Mouse (Mus musculus) urinary bladder, postnatal 14 days (tissue): ENCODE results near the gene Nudt16l1.

ENCODE experiments used
- DNase-seq: peaks from one replicate; pipeline ENCODE4 v3.0.0; 2021; ENCODE audit warnings: low spot score

The Nudt16l1 gene

DNA sequence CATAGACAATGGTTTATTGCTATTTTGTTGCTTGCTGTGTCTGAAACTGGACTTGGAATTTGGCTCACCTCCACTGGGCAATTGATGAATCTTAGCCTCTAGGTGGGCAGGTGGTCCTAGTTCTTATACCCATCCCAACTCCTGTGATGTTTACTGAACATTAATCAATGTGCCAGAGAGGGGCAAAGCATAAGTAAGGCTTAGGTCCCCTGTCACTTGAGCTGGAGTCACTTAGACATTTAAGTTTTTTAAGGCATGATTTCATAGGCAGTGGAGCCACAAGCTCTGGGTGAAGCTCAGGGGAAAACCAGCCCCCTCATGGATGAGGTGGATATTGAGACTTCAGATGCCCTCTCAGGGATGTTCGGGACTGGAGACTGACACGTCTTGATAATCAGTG, at the start of gene Nudt16l1:
Gene Nudt16l1 (plus strand): TSS at position 301 of the 400 bp plus-strand sequence.
- no peak for DNase-seq

DNA sequence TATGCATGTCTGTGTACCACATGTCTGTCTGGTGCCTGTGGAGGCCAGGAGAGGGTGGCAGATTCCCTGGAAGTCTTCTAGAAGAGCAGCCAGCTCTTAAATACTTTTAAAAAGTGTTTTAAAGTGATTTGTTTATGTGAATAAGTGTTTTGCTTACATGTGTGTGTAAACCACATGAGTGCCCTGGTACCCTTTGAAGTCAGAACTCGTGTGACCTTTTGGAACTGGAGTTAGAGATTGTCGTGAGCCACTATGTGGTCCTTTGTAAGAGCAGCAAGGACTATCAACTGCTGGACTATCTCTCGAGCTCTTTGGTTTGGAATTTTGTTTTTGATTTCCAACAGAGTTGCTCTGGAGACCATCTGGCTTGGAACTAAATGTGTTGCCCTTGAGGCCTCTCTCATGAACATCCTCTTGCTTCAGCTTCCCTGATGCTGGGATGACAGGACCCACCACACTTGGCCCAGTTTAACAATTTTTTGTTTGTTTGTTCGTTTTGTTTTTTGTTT, 48.3 kb upstream of the Nudt16l1 start:
- no peak for DNase-seq

DNA sequence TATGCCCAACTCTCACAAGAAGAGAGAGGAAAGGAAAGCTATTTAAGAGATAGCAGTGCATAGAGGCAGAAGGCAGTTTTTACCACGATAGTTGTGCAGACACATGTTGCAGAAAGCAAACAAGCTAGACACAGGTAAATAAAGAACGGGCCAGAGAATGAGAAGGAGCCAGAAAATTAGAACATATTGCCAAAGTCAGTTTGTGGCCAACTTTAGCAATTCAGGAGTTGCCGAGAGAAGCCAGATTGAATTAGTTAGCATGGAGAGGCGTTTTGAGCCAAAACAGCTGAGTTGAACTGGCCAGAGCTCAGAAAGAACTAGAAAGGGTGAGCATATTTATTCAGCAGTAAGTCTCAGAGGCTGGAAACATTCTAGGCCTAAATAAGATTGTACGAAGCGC, 46.4 kb upstream of the Nudt16l1 start:
- DNase-seq, result no peak

DNA sequence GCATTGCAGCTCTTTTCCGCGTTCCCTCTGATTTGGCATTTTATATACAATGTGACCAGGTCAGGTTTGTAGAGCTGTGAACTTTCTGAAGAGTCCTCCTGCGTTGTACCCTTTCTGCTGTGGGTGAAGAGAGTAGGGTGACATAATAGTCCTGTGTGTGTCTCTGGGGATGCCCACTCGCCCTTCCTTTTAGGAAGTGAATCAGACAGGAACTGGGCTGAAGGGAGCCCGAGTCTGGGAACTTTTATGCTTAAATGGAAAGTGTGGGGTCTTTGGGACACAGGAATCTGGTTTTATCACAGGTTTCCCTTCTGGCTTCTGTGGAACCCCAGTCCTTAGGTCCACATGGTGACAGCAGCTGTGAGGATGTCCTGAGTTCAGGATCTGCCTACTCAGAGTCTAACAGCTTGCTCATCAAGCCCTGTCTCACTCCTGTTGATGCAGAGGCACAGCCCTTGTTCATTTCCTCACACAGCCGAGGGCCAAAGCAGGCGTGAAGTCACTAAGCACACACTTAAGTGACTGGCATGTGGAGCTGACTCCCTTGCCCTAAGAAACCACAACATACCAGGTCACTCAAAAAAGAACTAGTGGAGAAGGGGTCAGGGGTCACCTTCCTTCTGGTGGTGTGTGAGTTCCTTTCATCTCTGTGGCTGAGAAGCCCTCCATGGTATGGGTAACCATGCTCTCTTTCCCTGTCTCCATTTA, 44.2 kb upstream of the Nudt16l1 start:
- DNase-seq, result no peak

DNA sequence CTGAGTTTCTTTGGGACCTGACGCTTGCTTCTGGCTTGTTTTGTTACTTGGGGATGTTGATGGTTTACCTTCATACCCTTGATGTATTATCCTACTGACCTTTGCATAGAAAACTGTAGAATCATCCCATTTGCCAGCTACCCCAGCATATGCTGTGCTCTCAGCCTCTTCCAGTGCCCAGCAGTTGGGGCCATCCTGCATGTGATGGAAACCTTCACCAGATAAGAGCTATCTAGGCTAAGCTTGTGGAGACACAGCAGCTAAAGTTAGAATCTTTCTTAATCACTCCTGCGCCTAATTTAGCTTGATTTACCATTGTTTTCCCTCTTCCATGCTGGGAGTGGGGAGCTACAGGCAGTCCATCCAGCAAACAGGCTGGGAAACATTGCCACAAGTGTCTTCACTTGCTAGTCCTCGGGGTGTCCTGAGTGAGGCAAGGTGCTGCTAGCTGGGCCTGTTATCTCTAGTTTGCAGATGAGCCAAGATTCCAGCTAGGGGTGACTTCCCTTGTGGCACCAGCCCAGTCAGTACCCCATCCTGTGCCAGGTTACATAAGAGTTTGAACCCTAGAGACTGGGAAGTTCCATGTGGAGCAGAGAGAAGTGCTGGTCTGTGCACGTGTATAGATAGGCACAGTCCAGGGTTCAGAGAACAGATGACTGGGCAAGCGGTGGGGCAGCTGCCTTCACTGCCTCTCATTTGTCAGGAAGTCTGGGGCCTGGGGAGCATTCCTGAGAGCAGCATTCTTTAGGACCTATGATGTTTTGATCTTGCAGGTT, 42.1 kb upstream of the Nudt16l1 start:
- DNase-seq, result no peak

DNA sequence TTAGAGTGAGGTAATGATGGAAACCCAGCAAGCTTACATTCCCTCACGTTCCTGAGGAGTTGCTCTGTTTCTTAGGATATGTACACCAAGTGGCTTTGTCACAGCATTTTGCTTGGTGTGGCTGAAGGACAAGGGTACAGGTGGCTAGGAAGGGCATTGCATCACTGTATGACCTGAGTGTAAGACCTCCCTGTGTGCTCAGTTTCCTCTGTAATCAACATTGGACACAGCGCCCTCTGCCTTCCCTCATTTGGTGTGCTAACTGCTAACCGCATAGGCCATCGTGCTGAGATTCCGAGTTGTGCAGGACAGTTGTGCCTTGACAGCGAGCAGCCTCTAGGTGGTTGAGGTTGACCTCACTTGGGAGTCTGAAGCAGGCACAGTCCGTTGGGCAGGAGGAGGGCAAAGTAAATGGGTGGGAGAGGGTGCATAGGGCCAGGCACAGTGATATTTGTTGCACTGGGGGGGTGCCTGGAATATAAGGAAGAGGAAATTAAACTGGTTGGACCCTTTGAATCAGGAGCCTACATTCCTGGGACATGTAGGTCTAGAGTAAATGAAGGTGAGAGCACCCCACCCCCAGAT, 41.3 kb upstream of the Nudt16l1 start:
- DNase-seq, result no peak

DNA sequence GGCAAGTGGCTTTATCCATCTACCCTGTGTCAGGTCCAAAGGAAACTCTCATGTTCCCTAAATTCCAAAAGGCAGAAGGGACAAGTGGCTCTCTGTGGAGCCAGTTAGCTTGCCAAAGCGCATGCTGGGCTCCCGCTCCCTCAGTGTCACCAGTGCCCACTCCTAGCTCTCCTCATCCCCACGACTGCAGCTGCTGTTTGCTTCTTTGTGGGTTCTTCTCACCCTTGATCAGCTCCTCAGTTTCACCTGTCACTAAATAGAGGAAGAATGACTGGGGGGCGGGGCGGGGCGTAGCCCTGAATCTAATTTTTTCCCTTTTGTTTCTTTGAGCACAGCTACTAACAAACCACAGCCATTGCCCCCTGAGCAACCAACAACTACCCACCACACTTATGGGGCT, 39.7 kb upstream of the Nudt16l1 start:
- DNase-seq, result no peak

DNA sequence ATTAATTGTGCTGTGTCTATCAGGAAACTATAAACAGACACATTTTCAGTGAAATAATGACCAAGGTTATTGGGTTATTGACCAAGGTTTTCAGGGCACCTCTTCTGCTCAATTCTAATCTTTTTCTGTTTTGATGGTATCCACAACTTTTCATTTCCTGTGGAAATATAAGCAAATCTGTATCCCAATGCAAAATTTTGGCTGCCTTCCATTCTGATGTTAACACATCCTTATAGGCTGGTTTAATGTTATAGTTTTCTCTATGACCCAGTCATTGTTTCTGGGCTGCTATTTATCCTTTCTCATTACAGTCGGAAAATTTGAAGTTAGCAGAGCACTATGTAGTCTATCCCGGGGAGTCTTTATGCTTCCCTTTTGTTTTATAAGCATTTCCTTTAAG, 38.9 kb upstream of the Nudt16l1 start:
- no peak for DNase-seq

DNA sequence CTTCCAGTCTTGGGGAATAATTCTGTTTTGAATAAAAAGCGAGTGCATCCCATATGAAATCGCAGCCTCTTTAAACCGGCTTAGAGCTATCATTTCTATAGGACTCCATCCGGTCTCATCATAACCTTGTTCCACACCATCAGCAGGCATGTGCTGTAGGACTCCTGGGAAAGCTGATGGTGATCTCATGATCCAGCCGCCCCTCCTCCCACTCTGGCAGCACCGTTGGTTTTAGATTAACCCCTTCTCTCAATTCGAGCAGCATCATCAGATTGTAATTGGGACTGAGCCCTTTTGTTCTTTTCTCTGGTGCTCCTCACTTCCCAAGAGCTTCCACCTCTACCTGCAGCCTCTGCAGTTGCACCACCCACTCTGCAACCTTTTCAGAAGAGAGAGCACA, 37.4 kb upstream of the Nudt16l1 start:
- no peak for DNase-seq

DNA sequence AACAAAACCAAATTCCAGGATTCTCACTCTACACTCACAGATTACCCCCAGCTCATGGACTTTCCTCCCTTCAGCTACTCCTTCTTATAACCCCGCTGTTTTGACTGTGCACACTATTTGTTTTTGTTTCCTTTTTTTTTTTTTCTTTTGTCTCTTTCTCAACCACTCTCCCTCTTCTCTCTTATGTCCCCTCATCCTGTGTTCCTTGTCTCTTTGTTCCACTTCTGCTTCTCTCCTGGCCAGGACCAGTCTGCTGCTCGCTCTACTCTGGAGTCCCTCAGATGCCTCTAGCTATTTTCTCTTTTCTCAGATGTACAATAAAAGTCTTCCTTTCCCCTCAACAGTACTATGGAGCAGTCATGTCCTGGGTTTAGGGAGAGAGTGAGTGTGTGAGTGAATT, 36.2 kb upstream of the Nudt16l1 start:
- DNase-seq, result no peak

DNA sequence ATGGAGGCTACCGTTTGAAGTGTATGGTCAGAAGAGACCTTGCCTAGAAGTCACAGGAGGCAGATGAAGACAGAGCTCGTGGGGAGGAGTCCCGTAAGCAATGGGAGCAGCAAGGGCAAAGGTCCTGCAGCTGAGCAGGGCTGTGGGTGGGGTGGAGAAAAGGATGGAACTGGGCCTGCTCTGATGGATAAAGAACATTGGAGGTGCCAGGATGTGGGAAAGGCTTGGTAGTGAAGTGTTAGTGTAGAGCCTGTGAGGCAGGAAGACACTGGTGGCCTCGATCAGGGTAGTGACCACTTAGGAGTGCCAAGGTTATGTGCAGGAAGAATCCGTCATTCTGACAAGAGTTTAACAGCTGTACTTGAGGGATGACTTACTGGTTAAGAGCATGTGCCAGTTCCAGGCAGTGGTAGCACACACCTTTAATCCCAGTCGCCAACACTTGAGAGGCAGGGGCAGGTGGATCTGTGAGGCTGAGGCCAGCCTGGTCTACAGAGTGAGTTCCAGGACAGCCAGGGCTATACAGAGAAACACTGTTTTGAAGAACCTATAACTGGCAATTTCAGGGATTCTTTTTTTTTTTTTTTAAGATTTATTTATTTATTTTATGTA, 35.0 kb upstream of the Nudt16l1 start:
- no peak for DNase-seq

DNA sequence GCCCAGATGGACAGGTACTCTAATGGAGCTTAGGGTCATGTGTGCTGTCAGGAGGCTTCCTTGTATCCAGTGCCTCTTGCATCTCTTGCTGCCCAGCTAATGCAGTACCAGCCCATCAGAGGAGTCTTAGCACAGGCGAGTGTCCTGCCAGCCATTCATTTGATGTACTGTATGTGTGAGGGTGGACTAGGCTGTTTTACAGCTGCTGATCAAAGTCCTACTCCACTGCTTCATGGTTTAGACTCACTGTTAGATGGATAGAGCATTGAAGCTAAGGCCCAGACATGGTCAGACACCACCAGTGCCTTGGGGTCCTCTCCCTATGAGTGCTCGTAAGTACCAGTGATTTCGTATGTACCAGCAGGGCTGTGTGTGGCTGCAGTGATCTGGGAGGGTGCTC, 33.7 kb upstream of the Nudt16l1 start:
- no peak for DNase-seq

DNA sequence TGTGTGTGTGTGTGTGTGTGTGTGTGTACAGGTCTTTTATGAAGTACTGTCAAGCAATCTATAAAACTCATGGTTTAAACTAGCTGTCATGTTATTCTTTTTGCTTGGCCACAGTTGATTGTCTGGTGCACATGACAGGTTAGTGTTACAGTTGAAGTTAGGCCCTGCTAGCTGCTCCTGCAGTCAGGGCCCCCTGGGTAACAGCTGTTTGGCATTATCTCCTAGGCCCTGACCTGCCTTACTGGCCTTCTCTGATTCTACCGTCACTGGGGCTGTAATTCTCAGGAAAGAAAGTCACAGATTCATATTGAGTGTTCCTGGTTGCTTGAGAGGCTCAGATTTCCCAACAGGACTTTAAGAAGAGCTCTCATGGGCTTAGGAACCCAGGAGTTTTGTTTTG, 33.0 kb upstream of the Nudt16l1 start:
- no peak for DNase-seq

DNA sequence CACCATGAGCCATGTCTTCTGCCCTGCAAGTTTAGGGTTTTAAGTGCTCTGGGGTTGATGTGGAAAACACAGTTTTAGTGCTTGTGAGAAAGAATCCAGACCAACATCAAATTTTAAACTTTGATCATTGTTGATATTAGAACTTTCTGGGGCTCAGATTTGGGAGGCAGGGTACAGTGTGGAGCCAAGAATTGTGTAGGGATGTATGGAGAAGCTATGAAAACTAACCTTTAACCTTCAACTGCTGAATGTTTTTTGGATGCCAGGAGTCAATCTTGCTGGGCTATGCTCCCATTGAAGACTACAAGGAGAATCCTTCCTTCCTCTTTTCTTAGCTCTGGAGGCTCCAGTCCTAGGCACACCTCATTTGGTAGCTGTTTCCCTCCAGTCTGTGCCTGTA, 32.0 kb upstream of the Nudt16l1 start:
- no peak for DNase-seq

DNA sequence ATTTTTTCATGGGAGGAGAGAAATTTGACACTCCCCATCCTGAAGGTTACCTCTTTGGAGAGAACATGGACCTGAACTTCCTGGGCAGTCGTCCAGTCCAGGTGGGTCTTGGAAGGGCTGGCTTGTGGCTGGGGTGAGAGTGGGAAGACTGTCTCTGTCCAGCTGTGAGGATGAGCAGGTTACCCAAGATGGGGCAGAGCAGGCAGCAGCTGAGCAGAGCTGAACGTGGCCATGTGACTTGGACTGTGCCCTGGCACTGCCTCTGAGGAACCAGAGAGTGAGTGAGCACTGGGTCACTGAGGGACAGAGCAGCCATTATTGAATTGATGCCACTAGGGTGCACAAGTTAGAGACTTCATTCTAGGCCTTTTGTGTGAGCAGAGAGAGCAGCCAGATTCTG, 31.2 kb upstream of the Nudt16l1 start:
- no peak for DNase-seq

DNA sequence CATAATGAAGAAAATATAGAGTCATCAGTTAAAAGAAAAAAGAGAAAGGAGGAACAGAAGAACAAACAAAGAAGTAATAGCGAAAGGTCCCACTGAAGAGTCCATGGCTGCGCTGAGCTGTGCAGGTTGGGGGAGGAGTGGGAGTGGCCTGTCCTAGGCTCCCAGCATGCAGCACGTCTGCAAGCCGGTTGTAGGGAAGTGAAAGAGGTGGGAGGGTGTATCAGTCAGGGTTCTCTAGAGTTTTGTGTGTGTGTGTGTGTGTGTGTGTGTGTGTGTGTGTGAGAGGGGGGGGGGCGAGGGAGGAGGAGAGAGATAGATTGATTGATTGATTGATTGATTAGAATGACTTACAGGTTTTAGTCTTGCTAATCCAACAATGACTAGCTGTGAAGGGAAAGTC, 30.6 kb upstream of the Nudt16l1 start:
- DNase-seq, result no peak

DNA sequence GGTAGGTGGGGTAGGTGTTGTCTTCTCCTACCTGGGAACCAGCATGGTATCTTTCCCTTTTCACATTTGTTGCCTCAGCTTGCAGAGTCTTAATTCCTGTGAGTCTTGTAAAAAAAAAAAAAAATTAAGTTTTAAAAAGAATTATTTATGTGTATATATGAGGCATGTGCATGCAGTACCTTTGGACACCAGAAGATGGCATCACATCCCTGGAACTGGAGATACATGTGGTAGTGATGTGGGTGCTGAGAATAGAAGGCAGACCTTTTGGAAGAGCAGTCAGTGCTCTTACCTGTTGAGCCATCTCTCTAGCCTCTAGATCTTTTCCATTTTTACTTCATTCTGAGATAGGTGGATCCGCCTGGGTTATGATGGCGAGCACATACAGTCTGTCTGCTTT, 28.8 kb upstream of the Nudt16l1 start:
- no peak for DNase-seq

DNA sequence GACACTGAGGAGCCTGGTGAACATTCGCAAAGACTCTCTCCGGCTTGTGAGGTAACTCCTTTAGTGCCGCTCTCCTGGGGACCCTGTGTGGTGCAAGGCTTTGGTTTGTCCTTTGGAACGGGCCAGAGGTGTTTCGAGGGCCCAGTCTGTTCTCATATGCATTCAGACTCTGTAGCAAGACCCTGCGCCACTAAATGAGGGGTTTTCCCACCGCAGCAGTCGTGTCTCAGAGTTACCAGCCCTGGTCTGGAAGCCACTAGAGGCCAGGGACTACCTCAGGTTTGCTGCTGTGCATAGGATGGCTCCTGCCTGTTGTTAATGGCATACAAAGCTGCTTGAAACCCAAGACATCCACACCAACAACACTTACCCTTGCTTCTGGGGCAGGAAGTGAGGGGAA, 27.8 kb upstream of the Nudt16l1 start:
- DNase-seq, result no peak

DNA sequence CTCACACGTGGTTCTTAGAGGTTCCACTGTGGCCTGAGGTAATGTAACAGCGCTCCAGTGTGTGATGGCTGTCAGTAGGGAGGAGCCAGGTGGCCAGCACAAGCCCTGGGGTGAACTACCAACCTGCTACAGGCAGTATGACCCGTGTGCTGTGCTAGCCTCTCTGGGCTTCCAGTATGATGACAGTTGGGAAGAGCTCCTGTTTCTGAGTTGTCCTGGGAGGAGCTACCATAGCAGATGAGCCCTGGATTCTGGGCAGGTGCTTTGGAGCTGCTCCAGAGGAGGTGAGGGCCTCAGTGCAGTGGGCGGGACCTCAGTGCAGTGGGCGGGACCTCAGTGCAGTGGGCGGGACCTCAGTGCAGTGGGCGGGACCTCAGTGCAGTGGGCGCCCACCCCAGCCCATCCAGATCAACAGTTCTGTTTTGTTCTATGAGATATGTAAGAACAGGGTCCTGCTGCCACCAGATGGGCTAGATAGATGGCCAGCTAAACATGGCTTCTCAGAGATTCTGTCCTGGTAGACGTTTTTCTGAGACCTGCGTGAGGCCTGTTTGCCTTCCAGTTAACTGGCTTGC, 26.4 kb upstream of the Nudt16l1 start:
- no peak for DNase-seq

DNA sequence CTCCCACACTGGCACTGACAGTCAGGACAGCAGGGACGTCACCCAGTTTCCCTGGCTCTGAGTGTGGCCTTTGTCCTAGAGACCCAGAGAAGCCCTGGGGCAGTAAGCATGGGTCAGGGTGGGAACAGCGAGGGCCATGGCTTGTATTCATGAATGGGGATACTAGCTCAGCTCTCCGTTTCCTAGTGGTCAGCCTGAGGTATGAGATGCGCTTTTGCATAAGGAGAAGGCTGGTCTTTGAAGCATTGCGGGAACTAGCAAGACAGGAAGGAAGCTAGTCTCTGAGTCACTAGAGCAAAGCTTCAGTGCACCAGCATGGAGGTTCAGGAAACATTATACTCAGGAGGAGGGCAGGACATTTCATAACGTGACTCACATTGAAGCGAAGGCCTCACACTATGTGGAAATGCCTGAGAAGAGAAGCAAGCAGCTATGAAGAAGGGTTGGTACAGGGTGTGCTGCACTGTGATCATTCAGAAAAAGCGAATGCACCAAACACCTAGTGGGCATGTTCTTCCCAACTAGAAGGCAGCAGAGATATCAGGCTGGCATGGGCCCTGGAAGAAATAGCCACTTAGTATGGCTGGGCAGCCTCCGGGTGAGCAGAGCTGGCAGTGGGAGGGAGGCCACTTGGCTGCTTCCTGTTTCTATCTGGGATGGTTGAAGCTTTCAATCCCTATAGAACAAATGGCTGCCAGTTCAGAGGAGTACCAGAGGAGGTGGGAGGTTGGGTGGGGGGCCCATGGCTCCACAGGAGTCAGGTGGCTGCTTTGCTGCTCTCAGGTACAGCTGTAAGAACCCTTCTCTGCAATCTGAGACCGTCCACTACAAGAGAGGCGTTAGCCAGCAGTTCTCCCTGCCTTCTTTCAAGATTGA, 25.4 kb upstream of the Nudt16l1 start:
- no peak for DNase-seq
